Mouse (Mus musculus): ENCODE data around the gene Sgtb.

GRCm38 (mm10) chr13:104179176-104179888 is 69.8 kb downstream of the Sgtb start:
- TF ChIP-seq CTCF (IDR thresholded peaks at IDR 0.05; ENCODE audit: extremely low read depth, insufficient read length, insufficient replicate concordance, low read depth, low read length) (no peak), POLR2A (IDR thresholded peaks at IDR 0.05; ENCODE audit: low read depth, low read length) (no peak)

Data from small intestine, adult 2 months (tissue).